Mouse (Mus musculus) E14TG2a.4 (cell line): ENCODE data around the gene 4931428F04Rik.

Source experiments
- H3K27me3 ChIP-seq: 2 replicates; pipeline ENCODE4 v1.6.1; 2014; ENCODE audit warnings: low read length, control low read depth; ENCODE audit not compliant: insufficient read depth
- H3K36me3 ChIP-seq: 2 replicates; pipeline ENCODE4 v1.6.1; 2014; ENCODE audit warnings: low read length, control low read depth; ENCODE audit not compliant: insufficient read depth
- H3K4me1 ChIP-seq: replicated peaks from 2 replicates; pipeline ENCODE4 v1.6.1; 2014; ENCODE audit warnings: low read depth, low read length, control low read depth
- H3K4me3 ChIP-seq: replicated peaks from 2 replicates; pipeline ENCODE4 v1.5.1; 2014; ENCODE audit warnings: mild to moderate bottlenecking, low read length
- H3K9me3 ChIP-seq: 2 replicates; pipeline ENCODE4 v1.6.1; 2014; ENCODE audit warnings: low read length, control low read depth
- CTCF ChIP-seq: conservative IDR thresholded peaks from 2 replicates; pipeline ENCODE4 v1.5.1; 2014; ENCODE audit warnings: low read length
- NANOG ChIP-seq: IDR thresholded peaks from 2 replicates; pipeline ENCODE4 v1.6.1; 2014; ENCODE audit warnings: borderline replicate concordance, low read length, mixed read lengths
- POU5F1 ChIP-seq: IDR thresholded peaks from 2 replicates; pipeline ENCODE4 v1.6.1; 2014; ENCODE audit warnings: low read length, borderline replicate concordance

4931428F04Rik gene

GRCm38 (mm10) chr8:105263244-105263912 lies 26.3 kb downstream of the 4931428F04Rik start:
- H3K4me1 ChIP-seq, result peaks cover 82% of the 10 kb centered on the region
- TF ChIP-seq NANOG (no peak), CTCF (no peak), POU5F1 (no peak)

GRCm38 (mm10) chr8:105261326-105261980 lies 28.2 kb downstream of the 4931428F04Rik start:
- TF ChIP-seq POU5F1 (no peak), CTCF (no peak), NANOG (no peak)
- H3K9me3 ChIP-seq, result 0 out of 2 replicates have a peak, but pooled peaks cover 3% of the 10 kb centered on the region

More at GRCm38 (mm10) chr8:105263244-105263912, 26.3 kb downstream of the 4931428F04Rik start:
- Histone ChIP-seq H3K9me3 (0 out of 2 replicates have a peak, but pooled peaks cover 3% of the 10 kb centered on the region), H3K4me3 (peak overlapping the region; percentile 81), H3K36me3 (no peaks in the 10 kb centered on the region), H3K27me3 (peaks cover 92% of the 10 kb centered on the region)

GRCm38 (mm10) chr8:105260371-105261099 lies 29.1 kb downstream of the 4931428F04Rik start:
- TF ChIP-seq CTCF, result 0 out of 2 replicates have a peak, but pooled peaks have one; percentile 1
- no peak for TF ChIP-seq NANOG
- Histone ChIP-seq H3K27me3 (peaks cover 90% of the 10 kb centered on the region), H3K4me3 (peak overlapping the region; percentile 78; the same call in 1 of the 2 replicates), H3K4me1 (peaks cover 77% of the 10 kb centered on the region), H3K36me3 (no peaks in the 10 kb centered on the region), H3K9me3 (0 out of 2 replicates have a peak, but pooled peaks cover 3% of the 10 kb centered on the region)

More at GRCm38 (mm10) chr8:105261326-105261980, 28.2 kb downstream of the 4931428F04Rik start:
- no peaks in the 10 kb centered on the region for H3K36me3 ChIP-seq
- peaks cover 75% of the 10 kb centered on the region for H3K4me1 ChIP-seq
- no peak overlapping the region for H3K4me3 ChIP-seq
- H3K27me3 ChIP-seq, result peaks cover 89% of the 10 kb centered on the region

- Histone ChIP-seq H3K4me3 (peak overlapping the region; percentile 78), H3K9me3 (0 out of 2 replicates have a peak, but pooled peaks cover 3% of the 10 kb centered on the region), H3K4me1 (peaks cover 77% of the 10 kb centered on the region), H3K36me3 (no peaks in the 10 kb centered on the region), H3K27me3 (peaks cover 90% of the 10 kb centered on the region)
- TF ChIP-seq CTCF, result peak; percentile 1; the same call in 1 of the 2 replicates
- no peak for TF ChIP-seq POU5F1
Observed at GRCm38 (mm10) chr8:105259721-105260320, 29.8 kb downstream of the 4931428F04Rik start.

GRCm38 (mm10) chr8:105258911-105259720 lies 30.5 kb downstream of the 4931428F04Rik start:
- Histone ChIP-seq H3K9me3 (0 out of 2 replicates have a peak, but pooled peaks cover 3% of the 10 kb centered on the region), H3K4me1 (peaks cover 76% of the 10 kb centered on the region), H3K36me3 (no peaks in the 10 kb centered on the region), H3K27me3 (peaks cover 86% of the 10 kb centered on the region), H3K4me3 (peak overlapping the region; percentile 78)
- TF ChIP-seq CTCF (no peak), NANOG (no peak), POU5F1 (no peak)

- no peak overlapping the region for H3K4me3 ChIP-seq
- peaks cover 71% of the 10 kb centered on the region for H3K27me3 ChIP-seq
- no peak for TF ChIP-seq CTCF
- TF ChIP-seq POU5F1, result no peak
- no peak for TF ChIP-seq NANOG
- H3K36me3 ChIP-seq, result peaks cover 10% of the 10 kb centered on the region
- H3K4me1 ChIP-seq, result peaks cover 77% of the 10 kb centered on the region
- 0 out of 2 replicates have a peak, but pooled peaks cover 3% of the 10 kb centered on the region for H3K9me3 ChIP-seq
Observed at GRCm38 (mm10) chr8:105257318-105258114, 32.1 kb downstream of the 4931428F04Rik start.

- TF ChIP-seq NANOG (no peak), CTCF (no peak), POU5F1 (no peak)
- Histone ChIP-seq H3K36me3 (peaks cover 36% of the 10 kb centered on the region), H3K4me1 (peaks cover 55% of the 10 kb centered on the region), H3K4me3 (peak within 1 kb of the TSS; percentile 89), H3K27me3 (peaks cover 51% of the 10 kb centered on the region), H3K9me3 (no peaks in the 10 kb centered on the region)
Observed at GRCm38 (mm10) chr8:105254966-105255350, 34.7 kb downstream of the 4931428F04Rik start, which contains the start of gene B3gnt9. Gene B3gnt9 (minus strand): TSS chr8:105255153.
